Mouse (Mus musculus): ENCODE results near the gene Fndc8. TPM values are rescaled to one million over a fixed set of nuclear protein-coding genes. Genes with fewer than 3 reads are reported as not detected.

Fndc8 gene
- polyA plus RNA-seq, 1 experiment = 0.36 TPM

- WGBS = 59% methylated on average over 7 of the region's 7 CpGs
- Histone ChIP-seq H3K4me3 (ENCODE audit: control insufficient read depth, insufficient read depth, low read length) (no peak overlapping the region), H3K4me1 (replicated peaks; ENCODE audit: control insufficient read depth, insufficient read depth, low read length) (peaks cover 7% of the 10 kb centered on the region), H3K36me3 (ENCODE audit: control insufficient read depth, insufficient read depth, low read length) (no peaks in the 10 kb centered on the region), H3K27me3 (ENCODE audit: control insufficient read depth, insufficient read depth, low read length) (no peaks in the 10 kb centered on the region), H3K27ac (ENCODE audit: control insufficient read depth, insufficient read depth, low read length) (no peak overlapping the region)
- DNase-seq = no peak
- TF ChIP-seq CTCF (IDR thresholded peaks at IDR 0.05; ENCODE audit: borderline replicate concordance, control insufficient read depth, extremely low read depth, insufficient read depth, low read length, poor library complexity) (no peak), POLR2A (IDR thresholded peaks at IDR 0.05; ENCODE audit: control insufficient read depth, extremely low read depth, insufficient read depth, low read length, poor library complexity) (no peak)
Observed at GRCm38 (mm10) chr11:82866850-82867564, 24.9 kb upstream of the Fndc8 start.

- Histone ChIP-seq H3K27ac (ENCODE audit: control insufficient read depth, insufficient read depth, low read length) (no peak overlapping the region), H3K4me1 (replicated peaks; ENCODE audit: control insufficient read depth, insufficient read depth, low read length) (peaks cover 7% of the 10 kb centered on the region), H3K27me3 (ENCODE audit: control insufficient read depth, insufficient read depth, low read length) (no peaks in the 10 kb centered on the region), H3K36me3 (ENCODE audit: control insufficient read depth, insufficient read depth, low read length) (no peaks in the 10 kb centered on the region), H3K4me3 (ENCODE audit: control insufficient read depth, insufficient read depth, low read length) (no peak overlapping the region)
- no peak for TF ChIP-seq CTCF (IDR thresholded peaks at IDR 0.05; ENCODE audit: borderline replicate concordance, control insufficient read depth, extremely low read depth, insufficient read depth, low read length, poor library complexity)
- no peak for TF ChIP-seq POLR2A (IDR thresholded peaks at IDR 0.05; ENCODE audit: control insufficient read depth, extremely low read depth, insufficient read depth, low read length, poor library complexity)
- no peak for DNase-seq
- WGBS = 77% methylated on average over 5 of the region's 5 CpGs
Observed at GRCm38 (mm10) chr11:82867956-82868355, 24.0 kb upstream of the Fndc8 start.

DNA sequence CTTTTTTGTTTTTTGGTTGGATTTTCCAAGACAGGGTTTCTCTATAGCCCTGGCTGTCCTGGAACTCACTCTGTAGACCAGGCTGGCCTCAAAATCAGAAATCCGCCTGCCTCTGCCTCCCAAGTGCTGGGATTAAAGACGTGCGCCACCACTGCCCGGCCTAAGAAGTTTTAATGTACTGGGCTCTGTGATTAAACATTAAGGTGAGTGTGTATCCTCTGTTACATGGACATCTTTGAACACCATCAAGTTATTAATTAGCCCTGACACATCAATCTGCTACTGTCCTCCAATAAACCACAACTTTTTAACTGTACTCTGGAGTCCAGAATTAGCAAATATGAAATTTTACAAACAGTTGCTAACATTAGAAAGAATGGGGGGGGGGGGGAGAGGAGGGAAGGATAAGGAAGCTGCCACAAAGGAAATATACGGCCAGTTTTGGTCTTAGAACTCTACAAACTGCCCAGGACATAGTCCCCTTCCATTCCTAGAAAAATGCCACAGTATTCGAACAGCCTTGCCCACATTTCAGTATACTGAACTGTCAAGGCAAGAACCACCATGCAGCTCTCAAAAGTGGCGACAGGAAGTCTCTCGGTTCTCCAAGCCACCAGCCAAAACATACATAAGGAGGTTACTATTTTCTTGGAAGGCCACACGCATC is 22.3 kb upstream of the Fndc8 start:
- Histone ChIP-seq H3K4me1 (replicated peaks; ENCODE audit: control insufficient read depth, insufficient read depth, low read length) (peaks cover 7% of the 10 kb centered on the region), H3K27me3 (ENCODE audit: control insufficient read depth, insufficient read depth, low read length) (no peaks in the 10 kb centered on the region), H3K27ac (ENCODE audit: control insufficient read depth, insufficient read depth, low read length) (peak overlapping the region; percentile 34; the same call in 1 of the 2 replicates), H3K4me3 (ENCODE audit: control insufficient read depth, insufficient read depth, low read length) (no peak overlapping the region; the same call in 1 of the 2 replicates), H3K36me3 (ENCODE audit: control insufficient read depth, insufficient read depth, low read length) (no peaks in the 10 kb centered on the region)
- DNase-seq = no peak
- 47% methylated on average over 9 of the region's 9 CpGs for WGBS
- TF ChIP-seq POLR2A (IDR thresholded peaks at IDR 0.05; ENCODE audit: control insufficient read depth, extremely low read depth, insufficient read depth, low read length, poor library complexity) (no peak), CTCF (IDR thresholded peaks at IDR 0.05; ENCODE audit: borderline replicate concordance, control insufficient read depth, extremely low read depth, insufficient read depth, low read length, poor library complexity) (no peak)

DNA sequence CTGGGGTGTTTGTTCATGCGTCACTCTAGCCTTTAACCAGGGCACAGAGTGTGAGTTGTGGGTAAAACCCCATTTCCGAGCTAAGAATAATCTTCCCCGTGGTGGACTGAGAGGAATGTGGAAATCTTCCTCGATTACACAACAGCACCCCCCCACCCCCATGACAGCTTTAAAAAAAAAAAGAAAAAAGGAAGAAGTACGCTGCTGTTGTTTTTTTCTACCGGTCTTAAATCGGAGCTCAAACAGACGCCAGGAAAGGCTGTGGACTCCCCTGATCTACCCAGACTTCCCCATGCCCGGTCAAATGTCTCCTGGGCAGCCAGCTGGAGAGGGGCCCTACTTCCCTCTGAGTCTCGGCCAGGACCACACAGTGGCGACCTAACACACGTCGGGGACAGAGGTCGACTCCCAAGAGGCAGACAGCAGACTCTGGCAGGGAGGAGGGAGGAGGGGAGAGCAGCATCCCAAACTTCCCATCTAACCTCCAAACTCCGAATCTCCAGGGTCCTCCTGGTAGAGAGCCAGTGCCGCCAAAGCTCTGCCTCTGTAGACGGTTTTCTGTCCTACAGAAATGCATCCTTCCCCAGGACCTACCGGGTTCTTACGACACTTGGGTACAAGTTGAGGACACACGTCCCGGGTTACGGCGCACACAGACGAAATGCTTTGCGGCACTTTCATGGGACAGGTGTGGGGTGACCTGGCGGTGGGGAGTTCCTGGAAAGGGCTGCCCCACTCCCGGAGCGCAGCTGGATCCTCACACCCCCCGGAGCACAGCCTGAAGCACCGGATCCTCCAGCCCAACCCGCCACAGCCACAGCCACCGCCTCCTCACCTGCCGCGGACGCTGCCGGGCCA is 21.5 kb upstream of the Fndc8 start:
- Histone ChIP-seq H3K4me3 (ENCODE audit: control insufficient read depth, insufficient read depth, low read length) (peak overlapping the region; percentile 83), H3K36me3 (ENCODE audit: control insufficient read depth, insufficient read depth, low read length) (no peaks in the 10 kb centered on the region), H3K27me3 (ENCODE audit: control insufficient read depth, insufficient read depth, low read length) (no peaks in the 10 kb centered on the region), H3K4me1 (replicated peaks; ENCODE audit: control insufficient read depth, insufficient read depth, low read length) (peaks cover 7% of the 10 kb centered on the region), H3K27ac (ENCODE audit: control insufficient read depth, insufficient read depth, low read length) (peak overlapping the region; percentile 34; the same call in 1 of the 2 replicates)
- 1% methylated on average over 36 of the region's 36 CpGs for WGBS
- TF ChIP-seq POLR2A (IDR thresholded peaks at IDR 0.05; ENCODE audit: control insufficient read depth, extremely low read depth, insufficient read depth, low read length, poor library complexity) = no peak
- TF ChIP-seq CTCF (IDR thresholded peaks at IDR 0.05; ENCODE audit: borderline replicate concordance, control insufficient read depth, extremely low read depth, insufficient read depth, low read length, poor library complexity) = no peak
- peak; percentile 17 for DNase-seq

DNA sequence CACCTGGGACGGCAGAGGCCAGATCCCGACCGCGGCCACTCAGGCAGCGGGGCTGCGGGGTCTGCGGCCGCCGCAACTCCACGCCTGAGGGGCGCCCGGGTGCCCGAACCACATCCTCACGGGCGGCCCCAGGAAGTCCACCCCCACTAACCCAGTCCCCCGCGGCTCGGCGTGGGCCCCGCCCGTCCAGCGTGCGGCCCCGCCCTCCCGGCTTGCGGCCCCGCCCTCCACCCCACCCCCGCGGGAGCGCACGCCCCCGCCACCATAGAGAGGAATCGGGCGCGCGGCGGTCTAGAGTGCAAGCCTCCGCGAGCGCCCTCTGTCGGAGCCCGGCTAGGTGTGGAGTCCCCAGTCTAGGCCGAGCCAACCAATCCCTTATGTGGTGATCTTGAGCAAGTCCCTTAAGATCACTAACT is 20.9 kb upstream of the Fndc8 start, which contains the start of gene Rffl:
Gene Rffl (minus strand): TSS at position 180 of the 416 bp plus-strand sequence.
- peak; percentile 92 for DNase-seq
- Histone ChIP-seq H3K4me1 (replicated peaks; ENCODE audit: control insufficient read depth, insufficient read depth, low read length) (peaks cover 7% of the 10 kb centered on the region), H3K4me3 (ENCODE audit: control insufficient read depth, insufficient read depth, low read length) (peak within 1 kb of the TSS; percentile 83)

GRCm38 (mm10) chr11:82874924-82875323 is 17.0 kb upstream of the Fndc8 start:
- TF ChIP-seq CTCF (IDR thresholded peaks at IDR 0.05; ENCODE audit: borderline replicate concordance, control insufficient read depth, extremely low read depth, insufficient read depth, low read length, poor library complexity) (no peak), POLR2A (IDR thresholded peaks at IDR 0.05; ENCODE audit: control insufficient read depth, extremely low read depth, insufficient read depth, low read length, poor library complexity) (no peak)
- H3K4me3 ChIP-seq (ENCODE audit: control insufficient read depth, insufficient read depth, low read length) = no peak overlapping the region
- DNase-seq = no peak
- WGBS = 93% methylated on average over 5 of the region's 5 CpGs
- H3K4me1 ChIP-seq (replicated peaks; ENCODE audit: control insufficient read depth, insufficient read depth, low read length) = peaks cover 6% of the 10 kb centered on the region
- H3K27me3 ChIP-seq (ENCODE audit: control insufficient read depth, insufficient read depth, low read length) = no peaks in the 10 kb centered on the region
- H3K36me3 ChIP-seq (ENCODE audit: control insufficient read depth, insufficient read depth, low read length) = 0 out of 2 replicates have a peak, but pooled peaks cover 7% of the 10 kb centered on the region
- no peak overlapping the region for H3K27ac ChIP-seq (ENCODE audit: control insufficient read depth, insufficient read depth, low read length)

More for the DNA sequence above, 20.9 kb upstream of the Fndc8 start, which contains the start of gene Rffl:
- H3K36me3 ChIP-seq (ENCODE audit: control insufficient read depth, insufficient read depth, low read length) = no peaks in the 10 kb centered on the region
- H3K27me3 ChIP-seq (ENCODE audit: control insufficient read depth, insufficient read depth, low read length) = no peaks in the 10 kb centered on the region
- under 1% methylated on average over 43 of the region's 43 CpGs for WGBS
- H3K27ac ChIP-seq (ENCODE audit: control insufficient read depth, insufficient read depth, low read length) = no peak within 1 kb of the TSS
- no peak for TF ChIP-seq POLR2A (IDR thresholded peaks at IDR 0.05; ENCODE audit: control insufficient read depth, extremely low read depth, insufficient read depth, low read length, poor library complexity)
- TF ChIP-seq CTCF (IDR thresholded peaks at IDR 0.05; ENCODE audit: borderline replicate concordance, control insufficient read depth, extremely low read depth, insufficient read depth, low read length, poor library complexity) = peak; percentile 89

Measured in thymus, adult 2 months (tissue).